Mouse (Mus musculus) urinary bladder, postnatal 36 days (tissue): ENCODE measurements at regions not wholly inside any gene's neighbourhood (a gene's known extent, or its start where the extent isn't known, plus 50 kb on each side); places are given as distances from the start of the nearest gene placed in this dataset.
A peak's percentile ranks its signal among the peaks of the same experiment; 100 is the strongest.

Experiments
- DNase-seq, 2 experiments: peaks; one replicate each; pipeline ENCODE4 v3.0.0; 2022; ENCODE audit warnings: low spot score in 2 of 2, mixed read lengths in 1 of 2

GRCm38 (mm10) chr12:77976952-77977351 is 217.1 kb upstream of the Gm6657 start:
- no peak for DNase-seq

- DNase-seq = no peak
Measured at GRCm38 (mm10) chr12:77986738-77987137, 207.3 kb upstream of the Gm6657 start.

GRCm38 (mm10) chr12:77989766-77990165 is 204.3 kb upstream of the Gm6657 start:
- no peak for DNase-seq

- no peak for DNase-seq
Measured at GRCm38 (mm10) chr12:77991627-77992026, 202.4 kb upstream of the Gm6657 start.

GRCm38 (mm10) chr12:77994176-77994575 is 199.9 kb upstream of the Gm6657 start:
- DNase-seq = no peak

- no peak for DNase-seq
Measured at GRCm38 (mm10) chr12:77997916-77998315, 196.1 kb upstream of the Gm6657 start.

- DNase-seq = no peak
Measured at GRCm38 (mm10) chr12:78000401-78000800, 193.6 kb upstream of the Gm6657 start.

- DNase-seq = no peak
Measured at GRCm38 (mm10) chr12:78001846-78002245, 192.2 kb upstream of the Gm6657 start.

GRCm38 (mm10) chr12:78033766-78034165 is 160.3 kb upstream of the Gm6657 start:
- no peak for DNase-seq

- DNase-seq = no peak
Measured at GRCm38 (mm10) chr12:78046582-78046981, 147.5 kb upstream of the Gm6657 start.

- peak; percentile 15 to 21 for DNase-seq
Measured at GRCm38 (mm10) chr12:78055956-78056355, 138.1 kb upstream of the Gm6657 start.

GRCm38 (mm10) chr12:78057166-78057565 is 136.9 kb upstream of the Gm6657 start:
- no peak for DNase-seq

GRCm38 (mm10) chr12:78059965-78060364 is 134.1 kb upstream of the Gm6657 start:
- no peak for DNase-seq

GRCm38 (mm10) chr12:78066024-78066423 is 128.0 kb upstream of the Gm6657 start:
- DNase-seq = no peak

GRCm38 (mm10) chr12:78072935-78073334 is 121.1 kb upstream of the Gm6657 start:
- DNase-seq = no peak

- DNase-seq = no peak
Measured at GRCm38 (mm10) chr12:78074290-78074802, 119.7 kb upstream of the Gm6657 start.

GRCm38 (mm10) chr12:78077285-78077684 is 116.8 kb upstream of the Gm6657 start:
- DNase-seq = no peak

GRCm38 (mm10) chr12:78082163-78082562 is 111.9 kb upstream of the Gm6657 start:
- DNase-seq = no peak

- no peak for DNase-seq
Measured at GRCm38 (mm10) chr12:78086016-78086415, 108.0 kb upstream of the Gm6657 start.

GRCm38 (mm10) chr12:78087921-78088320 is 106.1 kb upstream of the Gm6657 start:
- no peak for DNase-seq

- DNase-seq = no peak
Measured at GRCm38 (mm10) chr12:78094471-78094870, 99.6 kb upstream of the Gm6657 start.

- no peak for DNase-seq
Measured at GRCm38 (mm10) chr12:78095352-78095751, 98.7 kb upstream of the Gm6657 start.

GRCm38 (mm10) chr12:78095916-78096315 is 98.1 kb upstream of the Gm6657 start:
- DNase-seq = no peak

- DNase-seq = no peak
Measured at GRCm38 (mm10) chr12:78097119-78097518, 96.9 kb upstream of the Gm6657 start.
